Mouse (Mus musculus): ENCODE results near the gene Syce2. TPM values are rescaled to one million over a fixed set of nuclear protein-coding genes. Genes with fewer than 3 reads are reported as not detected.
"Not testable (repeated sequence)": the region's sequence is repeated elsewhere in the genome, so short reads cannot be mapped to it uniquely, and the experiment has no call there.

Gene Syce2
- polyA plus RNA-seq (2015; fragmentation: Nextera tagmentation; extraction: Ambion mirVana): 16.4 and 16.6 TPM in 2 replicates

DNA sequence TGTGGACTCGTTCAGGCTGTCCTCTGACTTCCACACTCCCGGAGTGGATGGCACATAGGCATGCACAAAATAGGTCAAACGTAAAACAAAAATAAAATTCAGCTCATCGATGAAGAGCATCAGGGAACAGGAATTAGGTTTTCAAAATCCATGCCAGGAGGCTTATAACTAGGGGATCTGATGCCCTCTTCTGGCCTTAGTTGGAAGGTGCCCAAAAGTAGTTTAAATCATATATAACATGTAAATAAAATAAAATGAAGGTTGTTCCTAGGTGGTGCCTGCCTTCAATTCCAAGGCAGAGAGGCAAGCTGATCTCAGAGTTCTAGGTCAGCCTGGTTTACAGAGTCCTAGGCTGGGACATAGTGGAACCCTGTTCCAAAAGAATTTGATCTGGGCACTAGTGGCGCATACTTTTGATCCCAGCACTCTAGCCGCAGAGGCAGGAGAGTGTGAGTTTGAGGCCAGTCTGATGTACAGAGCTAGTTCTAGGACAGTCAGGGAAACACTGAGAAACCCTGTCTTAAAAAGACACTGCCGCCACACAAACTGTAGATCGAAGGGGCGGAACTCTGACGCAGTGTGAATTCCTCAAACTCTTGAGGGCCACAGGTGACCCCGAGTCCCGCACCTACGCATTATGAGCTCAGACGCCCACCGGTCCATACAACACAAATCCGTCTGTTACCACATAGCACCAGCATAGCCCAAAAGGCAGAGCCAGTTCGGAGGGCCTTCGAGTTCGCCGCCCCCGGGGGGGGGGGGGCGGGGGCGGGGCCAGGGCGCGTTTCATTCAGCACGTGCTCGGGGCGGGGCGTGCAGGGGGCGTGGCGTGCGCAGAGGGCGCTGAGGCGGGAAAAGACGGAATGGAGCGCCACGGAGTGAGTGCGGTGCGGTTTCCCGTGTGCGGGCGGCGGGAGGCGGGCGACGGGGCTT is at the start of gene Syce2:
Gene Syce2 (plus strand): TSS at position 736 of the 933 bp plus-strand sequence.
- Histone ChIP-seq H3K4me2 (peak within 1 kb of the TSS; percentile 80), H3K4me1 (replicated peaks) (peaks cover 11% of the 10 kb centered on the region), H3K4me3 (peak within 1 kb of the TSS; percentile 41), H3K9ac (peak within 1 kb of the TSS; percentile 65), H3K27ac (replicated peaks) (no peak within 1 kb of the TSS), H3K36me3 (peaks cover 39% of the 10 kb centered on the region), H3K9me3 (no peaks in the 10 kb centered on the region), H3K27me3 (peaks cover 10% of the 10 kb centered on the region)
- ATAC-seq (ENCODE audit: low read depth): peak; percentile 77
- 14% methylated on average over 46 of the region's 46 CpGs for WGBS

DNA sequence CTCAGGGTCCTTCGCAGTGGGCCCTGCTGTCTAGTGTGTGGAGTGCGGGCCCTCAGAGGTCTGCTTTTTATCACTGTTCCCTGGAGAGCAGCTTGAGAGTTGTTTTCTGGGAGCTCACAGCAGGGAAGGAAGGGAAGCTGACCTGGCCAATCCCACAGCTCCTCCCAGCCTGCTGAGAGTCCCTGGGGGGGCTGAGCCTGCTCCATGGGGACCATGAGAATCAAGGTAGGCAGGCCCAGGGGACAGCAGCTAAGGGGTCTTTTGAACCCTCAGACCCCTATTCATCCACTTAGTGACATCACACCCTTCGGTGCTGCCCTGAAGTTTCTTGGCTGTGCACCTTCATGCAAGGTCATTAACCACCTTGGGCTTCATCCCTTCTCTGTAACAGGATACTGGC is 49.2 kb upstream of the Syce2 start, which contains the start of gene Dand5:
Gene Dand5 (minus strand): TSS at position 101 of the 400 bp plus-strand sequence.
- no peak for ATAC-seq (ENCODE audit: low read depth)
- 45% methylated on average over 3 of the region's 3 CpGs for WGBS
- no peaks in the 10 kb centered on the region for H3K27me3 ChIP-seq
- H3K9ac ChIP-seq: peak within 1 kb of the TSS; percentile 61
- H3K4me1 ChIP-seq (replicated peaks): peaks cover 10% of the 10 kb centered on the region; the same call in 1 of the 2 replicates
- H3K27ac ChIP-seq (replicated peaks): no peak within 1 kb of the TSS
- no peaks in the 10 kb centered on the region for H3K9me3 ChIP-seq
- peak within 1 kb of the TSS; percentile 24 for H3K4me3 ChIP-seq
- peak within 1 kb of the TSS; percentile 55 for H3K4me2 ChIP-seq
- no peaks in the 10 kb centered on the region for H3K36me3 ChIP-seq

DNA sequence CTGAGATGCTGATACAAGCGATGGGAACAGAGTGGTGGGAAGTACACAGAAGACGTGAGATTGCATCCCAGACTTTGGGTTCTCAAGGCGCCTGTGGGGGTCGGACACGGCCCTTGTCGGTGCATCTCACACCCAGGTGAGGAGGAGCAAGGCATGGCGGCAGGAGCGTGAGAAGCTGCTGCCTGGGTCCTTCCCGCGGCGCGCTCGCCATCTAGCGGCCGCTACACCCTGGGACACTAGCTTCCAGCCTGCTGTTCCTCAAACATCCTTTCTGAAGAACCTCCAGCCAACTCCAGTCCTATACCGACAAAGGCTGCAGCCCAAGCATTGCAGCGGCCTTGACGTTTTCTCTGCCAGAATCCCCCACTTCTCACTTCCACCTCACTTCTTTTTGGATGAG is 48.3 kb upstream of the Syce2 start:
- Histone ChIP-seq H3K27ac (replicated peaks) (no peak overlapping the region), H3K4me2 (peak overlapping the region; percentile 55), H3K4me3 (peak overlapping the region; percentile 24), H3K27me3 (no peaks in the 10 kb centered on the region), H3K9me3 (no peaks in the 10 kb centered on the region), H3K4me1 (replicated peaks) (peaks cover 10% of the 10 kb centered on the region; the same call in 1 of the 2 replicates), H3K9ac (peak overlapping the region; percentile 61), H3K36me3 (no peaks in the 10 kb centered on the region)
- WGBS: 2% methylated on average over 18 of the region's 18 CpGs
- ATAC-seq (ENCODE audit: low read depth): peak; percentile 87

DNA sequence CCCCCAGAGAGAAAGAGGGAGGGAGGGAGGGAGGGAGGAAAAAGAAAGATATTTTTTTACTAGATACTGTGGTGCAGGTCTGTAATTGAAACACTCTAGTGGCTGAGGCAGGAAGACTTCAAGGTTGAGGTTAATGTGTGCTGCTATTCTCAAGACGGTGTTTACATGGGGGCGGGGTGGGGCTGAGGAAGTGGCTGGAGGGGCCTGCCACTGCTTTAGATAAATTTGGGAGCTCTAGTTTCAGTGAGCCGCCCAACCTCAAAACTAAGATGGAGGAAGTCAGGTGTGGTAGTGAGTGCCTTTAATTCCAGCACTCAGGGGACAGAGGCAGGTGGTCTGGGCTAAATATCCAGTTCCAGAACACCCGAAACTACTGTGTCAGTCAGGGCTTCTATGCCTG is 46.3 kb upstream of the Syce2 start:
- 74% methylated on average over 4 of the region's 4 CpGs for WGBS

DNA sequence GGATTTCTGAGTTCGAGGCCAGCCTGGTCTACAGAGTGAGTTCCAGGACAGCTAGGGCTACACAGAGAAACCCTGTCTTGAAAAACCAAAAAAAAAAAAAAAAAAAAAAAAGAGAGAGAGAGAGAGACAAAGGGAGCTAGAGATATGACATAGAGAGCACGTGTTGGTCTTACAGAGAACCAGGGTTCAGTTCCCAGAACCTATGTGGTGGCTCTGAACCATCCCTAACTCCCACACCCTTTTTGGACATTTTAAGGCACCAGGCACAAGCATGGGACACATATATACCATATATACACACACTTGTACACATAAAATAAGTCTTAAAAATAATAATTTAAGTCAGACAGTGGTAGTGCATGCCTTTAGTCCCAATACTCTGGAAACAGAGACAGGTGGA is 45.4 kb upstream of the Syce2 start:
- not testable (repeated sequence) for H3K4me3 ChIP-seq; H3K9ac ChIP-seq; H3K9me3 ChIP-seq; ATAC-seq (ENCODE audit: low read depth); H3K27me3 ChIP-seq; H3K4me2 ChIP-seq; H3K27ac ChIP-seq (replicated peaks); H3K36me3 ChIP-seq
- peaks cover 12% of the 10 kb centered on the region; the same call in 1 of the 2 replicates for H3K4me1 ChIP-seq (replicated peaks)
- 86% methylated on average over 2 of the region's 2 CpGs for WGBS

More for the DNA sequence above, 46.3 kb upstream of the Syce2 start:
- H3K9me3 ChIP-seq: no peaks in the 10 kb centered on the region
- H3K27ac ChIP-seq (replicated peaks): no peak overlapping the region
- ATAC-seq (ENCODE audit: low read depth): no peak
- H3K27me3 ChIP-seq: no peaks in the 10 kb centered on the region
- peaks cover 10% of the 10 kb centered on the region; the same call in 1 of the 2 replicates for H3K4me1 ChIP-seq (replicated peaks)
- no peak overlapping the region for H3K4me2 ChIP-seq
- no peak overlapping the region for H3K4me3 ChIP-seq
- no peak overlapping the region for H3K9ac ChIP-seq
- no peaks in the 10 kb centered on the region for H3K36me3 ChIP-seq

DNA sequence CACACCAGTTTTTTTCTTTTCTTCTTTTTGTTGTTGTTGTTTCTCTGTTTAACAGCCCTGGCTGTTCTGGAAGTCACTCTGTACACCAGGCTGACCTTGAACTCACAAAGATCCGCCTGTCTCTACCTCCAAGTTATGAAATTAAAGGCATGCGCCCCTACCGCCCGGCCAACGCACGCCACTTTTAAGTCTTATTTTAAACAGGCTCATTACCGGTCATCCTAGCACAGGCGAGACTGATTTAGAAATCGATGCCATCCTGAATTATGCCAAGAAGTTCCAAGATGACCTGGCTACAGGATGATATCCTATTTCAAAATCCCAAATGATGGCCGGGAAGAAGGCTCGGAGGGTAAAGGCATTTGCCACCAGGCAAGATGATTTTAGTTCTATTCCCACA is 40.4 kb upstream of the Syce2 start, which contains the start of gene Gadd45gip1:
Gene Gadd45gip1 (plus strand): TSS at position 33 of the 400 bp plus-strand sequence.
- H3K36me3 ChIP-seq: peaks cover 28% of the 10 kb centered on the region
- H3K9ac ChIP-seq: peak within 1 kb of the TSS; percentile 98
- peak within 1 kb of the TSS; percentile 91 for H3K4me3 ChIP-seq
- no peaks in the 10 kb centered on the region for H3K27me3 ChIP-seq
- peak within 1 kb of the TSS; percentile 65 for H3K4me2 ChIP-seq
- WGBS: 79% methylated on average over 11 of the region's 11 CpGs
- ATAC-seq (ENCODE audit: low read depth): no peak
- H3K27ac ChIP-seq (replicated peaks): peak within 1 kb of the TSS; percentile 97
- H3K4me1 ChIP-seq (replicated peaks): peaks cover 43% of the 10 kb centered on the region
- no peaks in the 10 kb centered on the region for H3K9me3 ChIP-seq

DNA sequence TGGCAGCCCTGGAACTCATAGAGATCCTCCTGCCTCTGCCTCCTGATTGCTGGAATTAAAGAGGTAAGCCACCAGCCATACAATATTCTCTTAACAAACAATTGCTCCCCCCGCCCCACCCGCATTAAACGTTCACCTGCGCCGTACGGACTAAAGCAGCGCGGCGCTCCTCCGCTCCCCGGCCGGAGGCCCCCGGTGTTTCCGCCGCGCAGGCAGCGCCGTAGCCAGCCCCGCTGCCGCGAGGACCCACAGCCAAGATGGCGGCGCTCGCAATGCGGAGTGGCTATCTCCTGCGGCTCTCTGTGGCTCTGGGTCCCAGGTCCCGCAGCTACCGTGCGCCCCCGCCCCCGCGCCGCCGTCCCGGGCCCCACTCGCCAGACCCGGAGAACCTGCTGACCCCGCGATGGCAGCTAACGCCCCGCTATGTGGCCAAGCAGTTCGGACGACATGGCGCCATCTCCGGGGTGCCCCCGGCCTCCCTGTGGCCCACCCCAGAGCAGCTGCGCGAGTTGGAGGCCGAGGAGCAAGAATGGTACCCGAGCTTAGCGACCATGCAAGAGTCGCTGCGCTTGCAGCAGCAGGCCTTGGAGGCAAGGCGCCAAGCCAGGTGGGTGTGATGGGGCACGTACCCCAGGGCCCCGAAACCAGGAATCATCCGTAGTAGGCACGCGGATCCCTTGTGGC is 39.7 kb upstream of the Syce2 start:
- Histone ChIP-seq H3K4me3 (peak overlapping the region; percentile 91), H3K27ac (replicated peaks) (peak overlapping the region; percentile 97), H3K9ac (peak overlapping the region; percentile 98), H3K4me2 (peak overlapping the region; percentile 65), H3K4me1 (replicated peaks) (peaks cover 48% of the 10 kb centered on the region), H3K36me3 (peaks cover 35% of the 10 kb centered on the region), H3K9me3 (no peaks in the 10 kb centered on the region), H3K27me3 (no peaks in the 10 kb centered on the region)
- WGBS: 1% methylated on average over 59 of the region's 59 CpGs
- peak; percentile 79 for ATAC-seq (ENCODE audit: low read depth)

DNA sequence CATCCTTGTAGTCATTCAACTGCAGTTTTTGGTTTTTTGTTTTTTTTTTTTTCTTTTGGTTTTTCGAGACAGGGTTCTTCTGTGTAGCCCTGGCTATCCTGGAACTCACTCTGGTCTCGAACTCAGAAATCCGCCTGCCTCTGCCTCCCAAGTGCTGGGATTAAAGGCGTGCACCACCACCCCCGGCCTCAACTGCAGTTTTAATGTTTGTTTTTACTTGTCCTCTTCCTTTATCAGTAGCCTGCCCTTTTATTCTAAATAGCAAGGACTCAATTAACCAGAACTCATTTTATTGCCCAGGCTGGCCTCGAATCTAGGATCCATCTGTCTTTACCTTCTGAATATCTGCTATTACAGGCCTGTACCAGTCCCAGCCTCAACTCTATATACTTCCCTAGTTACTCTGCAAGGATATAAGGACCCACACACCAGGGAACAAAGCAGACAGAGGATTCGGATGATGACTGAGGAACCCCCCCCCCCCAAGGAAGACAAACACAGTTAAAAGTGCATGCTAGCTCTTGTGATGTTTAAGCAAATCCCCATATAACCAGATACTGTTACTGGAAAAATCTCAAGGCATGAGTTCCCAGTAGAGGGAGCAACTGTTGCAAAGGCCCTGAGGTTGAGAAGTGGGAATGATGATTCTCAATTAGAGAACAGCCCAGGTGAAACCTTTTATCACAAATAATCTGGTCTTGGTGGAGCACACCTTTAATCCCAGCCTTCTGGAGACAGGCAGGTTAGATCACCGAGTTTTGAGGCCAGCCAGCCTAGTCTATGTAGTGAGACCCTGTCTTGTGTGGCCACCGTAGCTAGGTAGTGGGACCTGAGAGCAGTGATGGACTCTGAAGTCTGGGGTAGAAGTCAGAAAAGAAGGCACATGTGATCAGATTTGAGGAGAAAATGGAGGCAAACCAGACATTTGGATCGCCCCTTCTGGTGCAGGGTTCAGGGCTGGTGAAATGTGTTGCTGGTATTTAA is 38.9 kb upstream of the Syce2 start:
- H3K27ac ChIP-seq (replicated peaks): peak overlapping the region; percentile 97
- H3K4me2 ChIP-seq: peak overlapping the region; percentile 65
- H3K9me3 ChIP-seq: no peaks in the 10 kb centered on the region
- no peak for ATAC-seq (ENCODE audit: low read depth)
- WGBS: 63% methylated on average over 10 of the region's 10 CpGs
- peak overlapping the region; percentile 91 for H3K4me3 ChIP-seq
- no peaks in the 10 kb centered on the region for H3K27me3 ChIP-seq
- peak overlapping the region; percentile 98 for H3K9ac ChIP-seq
- peaks cover 57% of the 10 kb centered on the region for H3K4me1 ChIP-seq (replicated peaks)
- peaks cover 43% of the 10 kb centered on the region for H3K36me3 ChIP-seq

DNA sequence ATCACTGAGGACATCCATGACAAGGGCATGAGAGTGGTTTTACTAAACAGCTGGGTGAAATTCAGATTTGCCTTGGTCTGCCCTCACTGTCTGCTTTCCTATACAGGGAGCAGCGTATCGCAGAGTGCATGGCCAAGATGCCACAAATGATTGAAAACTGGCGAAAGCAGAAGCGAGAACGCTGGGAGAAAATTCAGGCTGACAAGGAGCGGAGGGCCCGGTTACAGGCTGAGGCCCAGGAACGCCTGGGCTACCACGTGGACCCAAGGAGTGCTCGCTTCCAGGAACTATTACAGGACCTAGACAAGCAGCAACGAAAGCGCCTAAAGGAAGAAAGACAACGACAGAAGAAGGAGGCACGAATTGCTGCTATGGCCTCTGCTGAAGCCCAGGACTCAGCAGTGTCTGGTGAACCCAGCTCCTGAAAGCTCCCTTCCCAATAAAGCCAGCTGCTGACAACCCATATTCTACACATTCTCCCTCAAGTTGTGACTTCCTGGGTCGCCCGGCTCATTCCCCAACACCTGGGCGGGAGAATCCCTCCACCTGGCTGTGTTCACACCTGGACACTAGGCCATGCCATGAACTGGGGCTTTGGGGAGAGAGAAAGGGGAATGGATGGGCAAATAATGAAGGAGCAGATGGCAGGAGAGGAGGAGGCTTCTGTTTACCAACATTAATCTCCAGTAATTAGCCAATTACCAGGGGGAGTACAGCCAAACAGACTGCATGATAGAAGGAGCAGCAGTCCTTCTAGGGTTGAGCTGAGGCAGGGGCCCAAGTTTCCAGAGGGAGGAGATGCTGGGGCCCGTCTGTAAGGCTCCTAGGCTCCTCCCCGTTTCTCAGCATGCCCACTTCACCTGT is 37.7 kb upstream of the Syce2 start:
- H3K4me3 ChIP-seq: no peak overlapping the region
- peak overlapping the region; percentile 98; the same call in 1 of the 2 replicates for H3K9ac ChIP-seq
- H3K27me3 ChIP-seq: no peaks in the 10 kb centered on the region
- H3K36me3 ChIP-seq: peaks cover 50% of the 10 kb centered on the region
- no peaks in the 10 kb centered on the region for H3K9me3 ChIP-seq
- peaks cover 60% of the 10 kb centered on the region for H3K4me1 ChIP-seq (replicated peaks)
- 83% methylated on average over 19 of the region's 19 CpGs for WGBS
- peak overlapping the region; percentile 84 for H3K27ac ChIP-seq (replicated peaks)
- no peak for ATAC-seq (ENCODE audit: low read depth)
- peak overlapping the region; percentile 21; the same call in 1 of the 2 replicates for H3K4me2 ChIP-seq
